Comparison of ENCODE assay signal across 10 mouse cellular contexts in genomic region chr10:24223449-24224143, GRCm38 (mm10). TPM values are rescaled to one million over a fixed set of nuclear protein-coding genes. Genes with fewer than 3 reads are reported as not detected.
DNase-seq lines count a peak whose midpoint lies in the region; ATAC-seq and TF ChIP-seq lines count a peak whose summit lies in the region.
"Had no signal": no experiment of that assay in that cellular context is flagged by ENCODE, and none has a peak within 500 bp of the region (broad histone marks: within the 10 kb centered on the region; RNA-seq: fewer than 3 reads in every experiment).

Gene Moxd1 (plus strand): TSS chr10:24223517.

- DNase-seq in gastrocnemius, adult 2 months: peak; percentile 33
- DNase-seq in gastrocnemius, postnatal 36 days: no peak
- peak; percentile 58 for DNase-seq in ZHBTc4 (ENCODE audit: low read depth, low spot score)
- peak; percentile 61 for DNase-seq in lung, embryonic 14.5 days
- DNase-seq in ovary, adult 18-20 months (ENCODE audit: low spot score): peak; percentile 15
- DNase-seq in frontal cortex, postnatal 14 days (ENCODE audit: low spot score in 2 of 2): no peak

- H3K27ac ChIP-seq in gastrocnemius, adult 2 months: no peak within 1 kb of the TSS
- no peak within 1 kb of the TSS for H3K27ac ChIP-seq in forebrain, embryonic 16.5 days (ENCODE audit: low read length)
- no peak within 1 kb of the TSS for H3K27ac ChIP-seq in intestine, postnatal 0 days (ENCODE audit: low read depth, low read length)
- no peak within 1 kb of the TSS for H3K27ac ChIP-seq in lung, embryonic 14.5 days (ENCODE audit: low read depth)
- H3K27ac ChIP-seq: macrophage had no signal

- H3K9me3 ChIP-seq in forebrain, embryonic 16.5 days (ENCODE audit: control insufficient read depth, low read length): no peaks in the 10 kb centered on the region
- no peaks in the 10 kb centered on the region for H3K9me3 ChIP-seq in intestine, postnatal 0 days (ENCODE audit: control insufficient read depth)
- no peaks in the 10 kb centered on the region for H3K9me3 ChIP-seq in lung, embryonic 14.5 days (ENCODE audit: low read depth, low read length)

- H3K4me3 ChIP-seq in gastrocnemius, adult 2 months: peak within 1 kb of the TSS; percentile 67
- peak within 1 kb of the TSS; percentile 46 for H3K4me3 ChIP-seq in forebrain, embryonic 16.5 days (replicated peaks; ENCODE audit: low read length)
- H3K4me3 ChIP-seq in intestine, postnatal 0 days (ENCODE audit: low read depth, low read length): peak within 1 kb of the TSS; percentile 48
- H3K4me3 ChIP-seq in lung, embryonic 14.5 days (ENCODE audit: low read depth, low read length): peak within 1 kb of the TSS; percentile 51

- H3K4me1 ChIP-seq in forebrain, embryonic 16.5 days (replicated peaks; ENCODE audit: control insufficient read depth, insufficient read depth, low read length): peaks cover 13% of the 10 kb centered on the region
- peaks cover 6% of the 10 kb centered on the region; the same call in 1 of the 2 replicates for H3K4me1 ChIP-seq in intestine, postnatal 0 days (replicated peaks; ENCODE audit: control insufficient read depth, insufficient read depth, low read length)
- H3K4me1 ChIP-seq in lung, embryonic 14.5 days (ENCODE audit: insufficient read depth): peaks cover 7% of the 10 kb centered on the region; the same call in 1 of the 2 replicates

- H3K36me3 ChIP-seq in forebrain, embryonic 16.5 days (ENCODE audit: control insufficient read depth, insufficient read depth): no peaks in the 10 kb centered on the region
- no peaks in the 10 kb centered on the region for H3K36me3 ChIP-seq in intestine, postnatal 0 days (ENCODE audit: control insufficient read depth, insufficient read depth)
- H3K36me3 ChIP-seq in lung, embryonic 14.5 days (ENCODE audit: insufficient read depth): no peaks in the 10 kb centered on the region

- 0 out of 2 replicates have a peak, but pooled peaks have one; percentile 1 for TF ChIP-seq CTCF in gastrocnemius, adult 2 months (IDR thresholded peaks at IDR 0.05)
- peak; percentile 57 for TF ChIP-seq CTCF in intestine, postnatal 0 days (IDR thresholded peaks at IDR 0.05; ENCODE audit: low read depth)
- no peak for TF ChIP-seq CTCF in lung, embryonic 14.5 days (IDR thresholded peaks at IDR 0.05; ENCODE audit: low read depth)

- peak within 1 kb of the TSS; percentile 88 for H3K4me2 ChIP-seq in forebrain, embryonic 16.5 days (ENCODE audit: low read length)
- peak within 1 kb of the TSS; percentile 93 for H3K4me2 ChIP-seq in intestine, postnatal 0 days (replicated peaks; ENCODE audit: low read depth)
- H3K4me2 ChIP-seq in lung, embryonic 14.5 days: peak within 1 kb of the TSS; percentile 95

- peak within 1 kb of the TSS; percentile 59 for H3K9ac ChIP-seq in forebrain, embryonic 16.5 days (replicated peaks; ENCODE audit: low read depth, low read length)
- H3K9ac ChIP-seq in intestine, postnatal 0 days (ENCODE audit: low read depth, low read length): peak within 1 kb of the TSS; percentile 40
- H3K9ac ChIP-seq in lung, embryonic 14.5 days: peak within 1 kb of the TSS; percentile 41

- ATAC-seq in forebrain, embryonic 16.5 days: peak; percentile 88
- ATAC-seq in intestine, postnatal 0 days: peak; percentile 60
- ATAC-seq in lung, embryonic 14.5 days (ENCODE audit: insufficient read depth): peak; percentile 86

- intact Hi-C loops in gastrocnemius, adult 2 months (cut with DNase I): no loop called here
- intact Hi-C loops in gastrocnemius, postnatal 36 days (cut with DNase I): no loop called here

- H3K27me3 ChIP-seq in forebrain, embryonic 16.5 days (replicated peaks; ENCODE audit: control insufficient read depth, insufficient read depth, low read length): peaks cover 19% of the 10 kb centered on the region
- peaks cover 10% of the 10 kb centered on the region; the same call in 1 of the 2 replicates for H3K27me3 ChIP-seq in intestine, postnatal 0 days (replicated peaks; ENCODE audit: control insufficient read depth, insufficient read depth, low read length)
- H3K27me3 ChIP-seq in lung, embryonic 14.5 days (ENCODE audit: insufficient read depth, low read length): peaks cover 24% of the 10 kb centered on the region

- WGBS in forebrain, embryonic 16.5 days: 2% methylated on average over 56 of the region's 56 CpGs
- 3% methylated on average over 56 of the region's 56 CpGs for WGBS in intestine, postnatal 0 days
- under 1% methylated on average over 56 of the region's 56 CpGs for WGBS in lung, embryonic 14.5 days

RNA-seq across cellular contexts. Expression of gene Moxd1, which starts in this region (rescaled TPM):
- under 1 TPM; 0.28 to 0.94 TPM for total RNA-seq in gastrocnemius, adult 2 months (2021)
- under 1 TPM; 0.26 to 0.57 TPM for total RNA-seq in gastrocnemius, postnatal 36 days (2021)
- 2.0 and 2.4 TPM in 2 replicates for polyA plus RNA-seq in forebrain, embryonic 16.5 days (2015; fragmentation: Nextera tagmentation; extraction: Ambion mirVana)
- polyA plus RNA-seq in intestine, postnatal 0 days (2015; fragmentation: Nextera tagmentation; extraction: Ambion mirVana): 5.9 and 7.9 TPM in 2 replicates
- 4.9 and 5.1 TPM in 2 replicates for polyA plus RNA-seq in lung, embryonic 14.5 days (2014; fragmentation: Nextera tagmentation; extraction: Ambion mirVana)
- total RNA-seq: MEL had no signal
- polyA plus RNA-seq: macrophage had no signal

Comparison
In these comparisons a context has a peak if more than half of its experiments do, and no peak if none do; other contexts are left out.
1. Peak in DNase-seq and H3K4me3 ChIP-seq in gastrocnemius, adult 2 months; RNA of the gene not detected or under 1 TPM.
2. DNase-seq: peak in ZHBTc4 (single experiment), lung, embryonic 14.5 days (single experiment) and ovary, adult 18-20 months (single experiment); none in gastrocnemius, postnatal 36 days (0 of 2) and frontal cortex, postnatal 14 days (0 of 2).
3. Peak in every context shown above with its lines, with median percentiles within 50 percentile points of each other: H3K4me3 ChIP-seq, ATAC-seq, H3K4me2 ChIP-seq and H3K9ac ChIP-seq.